Comparison of ENCODE assay signal across 15 mouse cellular contexts in genomic region chr17:46589635-46590314, GRCm38 (mm10). TPM values are rescaled to one million over a fixed set of nuclear protein-coding genes. Genes with fewer than 3 reads are reported as not detected.
A peak's percentile ranks its signal among the peaks of the same experiment; 100 is the strongest.
DNase-seq lines count a peak whose midpoint lies in the region; ATAC-seq and TF ChIP-seq lines count a peak whose summit lies in the region.
"Had no signal": no experiment of that assay in that cellular context is flagged by ENCODE, and none has a peak within 500 bp of the region (broad histone marks: within the 10 kb centered on the region; RNA-seq: fewer than 3 reads in every experiment).

No protein-coding gene starts in this region.

- no peak overlapping the region for H3K9ac ChIP-seq in liver, embryonic 12.5 days
- H3K9ac ChIP-seq in liver, embryonic 11.5 days (ENCODE audit: low read depth, low read length): no peak overlapping the region
- no peak overlapping the region for H3K9ac ChIP-seq in stomach, embryonic 15.5 days
- H3K9ac ChIP-seq: forebrain, embryonic 13.5 days; midbrain, embryonic 12.5 days; neural tube, embryonic 12.5 days had no signal

- intact Hi-C loops in gastrocnemius, adult 2 months (cut with DNase I): no loop called here

- no peak for DNase-seq in gastrocnemius, adult 2 months
- DNase-seq in gastrocnemius, postnatal 10 days: no peak
- DNase-seq in liver, embryonic 11.5 days (ENCODE audit: low spot score): no peak
- DNase-seq in cerebellum, postnatal 10 days: peak; percentile 79 to 82
- DNase-seq in heart, embryonic 10.5 days (ENCODE audit: low spot score): no peak
- DNase-seq in c-Kit-positive CD71-positive TER-119-positive erythroid progenitor cells, embryonic 14.5 days (ENCODE audit: low spot score): no peak
- DNase-seq: adrenal gland, postnatal 36 days; layer of hippocampus, postnatal 36 days; lung, adult 2 months; right cerebral cortex, postnatal 14 days had no signal

- no peak overlapping the region for H3K4me3 ChIP-seq in gastrocnemius, adult 2 months
- H3K4me3 ChIP-seq in liver, embryonic 12.5 days: no peak overlapping the region
- no peak overlapping the region for H3K4me3 ChIP-seq in liver, embryonic 11.5 days (ENCODE audit: low read depth, low read length)
- no peak overlapping the region for H3K4me3 ChIP-seq in stomach, embryonic 15.5 days (replicated peaks)
- H3K4me3 ChIP-seq in heart, embryonic 10.5 days: no peak overlapping the region
- H3K4me3 ChIP-seq: forebrain, embryonic 13.5 days; midbrain, embryonic 12.5 days; neural tube, embryonic 12.5 days had no signal

- no peaks in the 10 kb centered on the region for H3K27me3 ChIP-seq in liver, embryonic 12.5 days (replicated peaks)
- no peaks in the 10 kb centered on the region for H3K27me3 ChIP-seq in liver, embryonic 11.5 days (replicated peaks; ENCODE audit: control insufficient read depth, insufficient read depth, low read length)
- no peaks in the 10 kb centered on the region for H3K27me3 ChIP-seq in stomach, embryonic 15.5 days (replicated peaks)
- H3K27me3 ChIP-seq in heart, embryonic 10.5 days (ENCODE audit: insufficient read depth, poor library complexity, severe bottlenecking): no peaks in the 10 kb centered on the region
- H3K27me3 ChIP-seq: forebrain, embryonic 13.5 days; midbrain, embryonic 12.5 days; neural tube, embryonic 12.5 days had no signal

- no peak overlapping the region for H3K27ac ChIP-seq in gastrocnemius, adult 2 months
- H3K27ac ChIP-seq in liver, embryonic 12.5 days: no peak overlapping the region; the same call in 1 of the 2 replicates
- no peak overlapping the region for H3K27ac ChIP-seq in liver, embryonic 11.5 days (ENCODE audit: low read depth, low read length)
- peak overlapping the region; percentile 68 for H3K27ac ChIP-seq in stomach, embryonic 15.5 days
- H3K27ac ChIP-seq in heart, embryonic 10.5 days: no peak overlapping the region
- H3K27ac ChIP-seq: forebrain, embryonic 13.5 days; midbrain, embryonic 12.5 days; neural tube, embryonic 12.5 days had no signal

- H3K9me3 ChIP-seq in liver, embryonic 12.5 days (replicated peaks): no peaks in the 10 kb centered on the region
- H3K9me3 ChIP-seq in liver, embryonic 11.5 days (ENCODE audit: control insufficient read depth, low read length): no peaks in the 10 kb centered on the region
- no peaks in the 10 kb centered on the region for H3K9me3 ChIP-seq in stomach, embryonic 15.5 days
- H3K9me3 ChIP-seq in heart, embryonic 10.5 days: no peaks in the 10 kb centered on the region
- H3K9me3 ChIP-seq: forebrain, embryonic 13.5 days; midbrain, embryonic 12.5 days; neural tube, embryonic 12.5 days had no signal

- ATAC-seq in liver, embryonic 12.5 days: peak; percentile 18; the same call in 1 of the 2 replicates
- ATAC-seq in liver, embryonic 11.5 days (replicated peaks; ENCODE audit: low FRiP score): no peak
- peak; percentile 27; the same call in 1 of the 2 replicates for ATAC-seq in stomach, embryonic 15.5 days (ENCODE audit: insufficient read depth, low FRiP score, low read depth)
- ATAC-seq: forebrain, embryonic 13.5 days had no signal

- H3K4me2 ChIP-seq in liver, embryonic 12.5 days: no peak overlapping the region
- no peak overlapping the region for H3K4me2 ChIP-seq in liver, embryonic 11.5 days
- H3K4me2 ChIP-seq in stomach, embryonic 15.5 days: no peak overlapping the region
- H3K4me2 ChIP-seq: forebrain, embryonic 13.5 days; midbrain, embryonic 12.5 days; neural tube, embryonic 12.5 days had no signal

- peaks cover 29% of the 10 kb centered on the region; the same call in 1 of the 2 replicates for H3K4me1 ChIP-seq in liver, embryonic 12.5 days
- peaks cover 7% of the 10 kb centered on the region; the same call in 1 of the 2 replicates for H3K4me1 ChIP-seq in liver, embryonic 11.5 days (replicated peaks; ENCODE audit: control insufficient read depth, insufficient read depth, low read length)
- H3K4me1 ChIP-seq in stomach, embryonic 15.5 days: peaks cover 22% of the 10 kb centered on the region
- H3K4me1 ChIP-seq in heart, embryonic 10.5 days: peaks cover 23% of the 10 kb centered on the region

- TF ChIP-seq CTCF in gastrocnemius, adult 2 months (IDR thresholded peaks at IDR 0.05): peak; percentile 36

- H3K36me3 ChIP-seq in liver, embryonic 12.5 days: peaks cover 11% of the 10 kb centered on the region
- H3K36me3 ChIP-seq in liver, embryonic 11.5 days (ENCODE audit: control insufficient read depth, insufficient read depth, low read length): peaks cover 5% of the 10 kb centered on the region
- peaks cover 24% of the 10 kb centered on the region for H3K36me3 ChIP-seq in stomach, embryonic 15.5 days
- H3K36me3 ChIP-seq in heart, embryonic 10.5 days: peaks cover 70% of the 10 kb centered on the region

- WGBS in liver, embryonic 12.5 days (ENCODE audit: insufficient replicate concordance): 81% methylated on average over 16 of the region's 16 CpGs
- 88% methylated on average over 16 of the region's 16 CpGs for WGBS in liver, embryonic 11.5 days
- 87% methylated on average over 16 of the region's 16 CpGs for WGBS in stomach, embryonic 15.5 days
- WGBS in heart, embryonic 10.5 days: 90% methylated on average over 16 of the region's 16 CpGs

RNA-seq across cellular contexts. Expression of gene Srf, which starts 33.8 kb away (rescaled TPM):
- total RNA-seq in gastrocnemius, adult 2 months (2021): 10 to 100 TPM; 82.4 to 89.3 TPM
- total RNA-seq in gastrocnemius, postnatal 10 days (2021): 10 to 100 TPM; 66.9 to 75.5 TPM
- polyA plus RNA-seq in liver, embryonic 12.5 days (2016; fragmentation: Nextera tagmentation; extraction: Ambion mirVana): 6.6 and 6.8 TPM in 2 replicates
- 5.6 and 9.2 TPM in 2 replicates for polyA plus RNA-seq in liver, embryonic 11.5 days (2014; fragmentation: Nextera tagmentation; extraction: Ambion mirVana)
- polyA plus RNA-seq in stomach, embryonic 15.5 days (2015; fragmentation: Nextera tagmentation; extraction: Ambion mirVana): 8.7 and 9.4 TPM in 2 replicates
- polyA plus RNA-seq in heart, embryonic 10.5 days (2016; fragmentation: Nextera tagmentation; extraction: Ambion mirVana): 10.9 and 15.7 TPM in 2 replicates

RNA-seq across cellular contexts. Expression of gene Ptk7, which starts 39.5 kb away (rescaled TPM):
- under 1 TPM; 0.28 to 0.78 TPM for total RNA-seq in gastrocnemius, adult 2 months (2021)
- total RNA-seq in gastrocnemius, postnatal 10 days (2021): 10 to 100 TPM; 12.6 to 19.3 TPM
- 16.8 and 17.7 TPM in 2 replicates for polyA plus RNA-seq in liver, embryonic 12.5 days (2016; fragmentation: Nextera tagmentation; extraction: Ambion mirVana)
- polyA plus RNA-seq in liver, embryonic 11.5 days (2014; fragmentation: Nextera tagmentation; extraction: Ambion mirVana): 24.5 and 24.7 TPM in 2 replicates
- polyA plus RNA-seq in stomach, embryonic 15.5 days (2015; fragmentation: Nextera tagmentation; extraction: Ambion mirVana): 87.6 and 89.8 TPM in 2 replicates
- polyA plus RNA-seq in heart, embryonic 10.5 days (2016; fragmentation: Nextera tagmentation; extraction: Ambion mirVana): 65.4 and 67.7 TPM in 2 replicates

RNA-seq across cellular contexts. Expression of gene Cul9, which starts 43.6 kb away (rescaled TPM):
- 10 to 100 TPM; 13.8 to 15.5 TPM for total RNA-seq in gastrocnemius, adult 2 months (2021)
- 10 to 100 TPM; 11.3 to 11.5 TPM for total RNA-seq in gastrocnemius, postnatal 10 days (2021)
- 0.69 and 0.93 TPM in 2 replicates for polyA plus RNA-seq in liver, embryonic 12.5 days (2016; fragmentation: Nextera tagmentation; extraction: Ambion mirVana)
- polyA plus RNA-seq in liver, embryonic 11.5 days (2014; fragmentation: Nextera tagmentation; extraction: Ambion mirVana): 1.1 and 1.2 TPM in 2 replicates
- 3.2 and 4.6 TPM in 2 replicates for polyA plus RNA-seq in stomach, embryonic 15.5 days (2015; fragmentation: Nextera tagmentation; extraction: Ambion mirVana)
- polyA plus RNA-seq in heart, embryonic 10.5 days (2016; fragmentation: Nextera tagmentation; extraction: Ambion mirVana): 4.8 and 5.3 TPM in 2 replicates

RNA-seq across cellular contexts. Expression of gene Klc4, which starts 56.0 kb away (rescaled TPM):
- total RNA-seq in gastrocnemius, adult 2 months (2021): 10 to 100 TPM; 10.9 to 13.1 TPM
- total RNA-seq in gastrocnemius, postnatal 10 days (2021): 10 to 100 TPM; 18.7 to 19.5 TPM
- polyA plus RNA-seq in liver, embryonic 12.5 days (2016; fragmentation: Nextera tagmentation; extraction: Ambion mirVana): 6.3 and 6.6 TPM in 2 replicates
- 10.8 and 12.3 TPM in 2 replicates for polyA plus RNA-seq in liver, embryonic 11.5 days (2014; fragmentation: Nextera tagmentation; extraction: Ambion mirVana)
- 38.4 and 41.4 TPM in 2 replicates for polyA plus RNA-seq in stomach, embryonic 15.5 days (2015; fragmentation: Nextera tagmentation; extraction: Ambion mirVana)
- 21.1 and 22.5 TPM in 2 replicates for polyA plus RNA-seq in heart, embryonic 10.5 days (2016; fragmentation: Nextera tagmentation; extraction: Ambion mirVana)

RNA-seq across cellular contexts. Expression of gene Mrpl2, which starts 56.3 kb away (rescaled TPM):
- total RNA-seq in gastrocnemius, adult 2 months (2021): 100 to 1,000 TPM in 1 of 2 experiments, 10 to 100 TPM in 1; 82.7 to 120 TPM
- 100 to 1,000 TPM; 101 to 117 TPM for total RNA-seq in gastrocnemius, postnatal 10 days (2021)
- polyA plus RNA-seq in liver, embryonic 12.5 days (2016; fragmentation: Nextera tagmentation; extraction: Ambion mirVana): 95.0 and 106 TPM in 2 replicates
- polyA plus RNA-seq in liver, embryonic 11.5 days (2014; fragmentation: Nextera tagmentation; extraction: Ambion mirVana): 151 and 165 TPM in 2 replicates
- polyA plus RNA-seq in stomach, embryonic 15.5 days (2015; fragmentation: Nextera tagmentation; extraction: Ambion mirVana): 112 and 126 TPM in 2 replicates
- 131 and 151 TPM in 2 replicates for polyA plus RNA-seq in heart, embryonic 10.5 days (2016; fragmentation: Nextera tagmentation; extraction: Ambion mirVana)

Comparison
In these comparisons a context has a peak if more than half of its experiments do, and no peak if none do; other contexts are left out.
1. DNase-seq: peak in cerebellum, postnatal 10 days (2 of 2); none in gastrocnemius, adult 2 months (single experiment), gastrocnemius, postnatal 10 days (single experiment), liver, embryonic 11.5 days (single experiment), heart, embryonic 10.5 days (single experiment) and c-Kit-positive CD71-positive TER-119-positive erythroid progenitor cells, embryonic 14.5 days (single experiment).